Mouse (Mus musculus) liver, embryonic 13.5 days (tissue): ENCODE measurements at regions not wholly inside any gene's neighbourhood (a gene's known extent, or its start where the extent isn't known, plus 50 kb on each side); places are given as distances from the start of the nearest gene placed in this dataset.
"Not testable (repeated sequence)": the region's sequence is repeated elsewhere in the genome, so short reads cannot be mapped to it uniquely, and the experiment has no call there.

Experiments
- ATAC-seq: fragments of 200-750 bp; cut with Nextera tagmentation; 2 replicates; pipeline ENCODE4 v1.8.0; 2017; ENCODE audit warnings: low read depth, mild to moderate bottlenecking, moderate number of reproducible peaks, moderate library complexity
- DNase-seq: peaks from one replicate; pipeline ENCODE4 v3.0.0; 2022
- H3K27ac ChIP-seq: fragments of 300-500 bp; sonication (generic); 2 replicates; pipeline ENCODE4 v1.5.1; 2015; ENCODE audit warnings: moderate library complexity, mild to moderate bottlenecking, inconsistent platforms
- H3K27me3 ChIP-seq: fragments of 300-500 bp; sonication (generic); 2 replicates; pipeline ENCODE4 v1.6.1; 2015; ENCODE audit warnings: mild to moderate bottlenecking, inconsistent platforms
- H3K36me3 ChIP-seq: fragments of 300-500 bp; sonication (generic); 2 replicates; pipeline ENCODE4 v1.6.1; 2015; ENCODE audit warnings: mild to moderate bottlenecking, inconsistent platforms
- H3K4me1 ChIP-seq: fragments of 300-500 bp; sonication (generic); replicated peaks from 2 replicates; pipeline ENCODE4 v1.6.1; 2015; ENCODE audit warnings: inconsistent platforms
- H3K4me2 ChIP-seq: fragments of 300-500 bp; sonication (generic); 2 replicates; pipeline ENCODE4 v1.6.1; 2015; ENCODE audit warnings: inconsistent platforms, mild to moderate bottlenecking, moderate library complexity
- H3K4me3 ChIP-seq: fragments of 300-500 bp; sonication (generic); replicated peaks from 2 replicates; pipeline ENCODE4 v1.5.1; 2015; ENCODE audit warnings: mild to moderate bottlenecking, inconsistent platforms
- H3K9ac ChIP-seq: fragments of 300-500 bp; sonication (generic); 2 replicates; pipeline ENCODE4 v1.6.1; 2015; ENCODE audit warnings: mild to moderate bottlenecking, inconsistent platforms
- H3K9me3 ChIP-seq: fragments of 300-500 bp; sonication (generic); replicated peaks from 2 replicates; pipeline ENCODE4 v1.6.1; 2016; ENCODE audit warnings: inconsistent platforms
- WGBS: fragments of 180-500 bp; shearing (Covaris S2); methylation state at CpG from one replicate; pipeline ENCODE4 v1.1.7; 2015; ENCODE audit not compliant: insufficient replicate concordance; 5-methylcytosine and 5-hydroxymethylcytosine counted together

- DNase-seq: no peak
- H3K4me2 ChIP-seq: no peak overlapping the region
- no peak for ATAC-seq
These were observed 56.5 kb downstream of the Gm8797 start for GRCm38 (mm10) chr3:5806947-5807575.

GRCm38 (mm10) chr3:5811071-5811590 lies 60.5 kb downstream of the Gm8797 start:
- DNase-seq (no peak), ATAC-seq (no peak)
- Histone ChIP-seq H3K27me3 (no peaks in the 10 kb centered on the region), H3K9ac (no peak overlapping the region), H3K4me1 (no peaks in the 10 kb centered on the region), H3K9me3 (no peaks in the 10 kb centered on the region), H3K36me3 (no peaks in the 10 kb centered on the region), H3K4me2 (no peak overlapping the region), H3K4me3 (no peak overlapping the region), H3K27ac (no peak overlapping the region)
- WGBS: 73% methylated on average over 3 of the region's 3 CpGs

More at GRCm38 (mm10) chr3:5806947-5807575, 56.5 kb downstream of the Gm8797 start:
- no peaks in the 10 kb centered on the region for H3K9me3 ChIP-seq
- H3K4me1 ChIP-seq: no peaks in the 10 kb centered on the region
- H3K36me3 ChIP-seq: no peaks in the 10 kb centered on the region
- H3K27ac ChIP-seq: no peak overlapping the region
- 58% methylated on average over 2 of the region's 2 CpGs for WGBS
- H3K27me3 ChIP-seq: no peaks in the 10 kb centered on the region
- H3K4me3 ChIP-seq: no peak overlapping the region
- H3K9ac ChIP-seq: no peak overlapping the region

GRCm38 (mm10) chr3:5820243-5820642 lies 69.6 kb downstream of the Gm8797 start:
- 55% methylated on average over 7 of the region's 7 CpGs for WGBS
- DNase-seq: not testable (repeated sequence)

GRCm38 (mm10) chr3:5860237-5860636 lies 109.6 kb downstream of the Gm8797 start:
- H3K9me3 ChIP-seq, H3K27ac ChIP-seq, H3K4me1 ChIP-seq, H3K27me3 ChIP-seq, H3K9ac ChIP-seq, H3K36me3 ChIP-seq, ATAC-seq, H3K4me3 ChIP-seq, H3K4me2 ChIP-seq: not testable (repeated sequence)
- DNase-seq: peak; percentile 100
- WGBS: 22% methylated on average over 20 of the region's 20 CpGs

More at GRCm38 (mm10) chr3:5820243-5820642, 69.6 kb downstream of the Gm8797 start:
- not testable (repeated sequence) for H3K9ac ChIP-seq, H3K27ac ChIP-seq, H3K9me3 ChIP-seq, H3K4me3 ChIP-seq, H3K27me3 ChIP-seq, H3K4me2 ChIP-seq, ATAC-seq, H3K36me3 ChIP-seq, H3K4me1 ChIP-seq

GRCm38 (mm10) chr3:5870407-5870806 lies 119.8 kb downstream of the Gm8797 start:
- Histone ChIP-seq H3K27me3 (no peaks in the 10 kb centered on the region), H3K27ac (no peak overlapping the region), H3K4me1 (no peaks in the 10 kb centered on the region), H3K9me3 (no peaks in the 10 kb centered on the region), H3K4me3 (no peak overlapping the region), H3K9ac (no peak overlapping the region), H3K4me2 (no peak overlapping the region), H3K36me3 (no peaks in the 10 kb centered on the region)
- no peak for DNase-seq
- 54% methylated on average over 2 of the region's 2 CpGs for WGBS
- ATAC-seq: no peak

- H3K9ac ChIP-seq: no peak overlapping the region
- DNase-seq (no peak), ATAC-seq (no peak)
- no peaks in the 10 kb centered on the region for H3K9me3 ChIP-seq
- no peaks in the 10 kb centered on the region for H3K36me3 ChIP-seq
- H3K4me1 ChIP-seq: no peaks in the 10 kb centered on the region
- no peaks in the 10 kb centered on the region for H3K27me3 ChIP-seq
- no peak overlapping the region for H3K4me3 ChIP-seq
- H3K4me2 ChIP-seq: no peak overlapping the region
- no peak overlapping the region for H3K27ac ChIP-seq
These were observed 128.5 kb downstream of the Gm8797 start for GRCm38 (mm10) chr3:5879113-5879512.

GRCm38 (mm10) chr3:5917536-5917935 lies 166.9 kb downstream of the Gm8797 start:
- H3K9ac ChIP-seq: no peak overlapping the region
- peak; percentile 87 for ATAC-seq
- DNase-seq: peak; percentile 20
- H3K4me1 ChIP-seq: no peaks in the 10 kb centered on the region
- H3K9me3 ChIP-seq: no peaks in the 10 kb centered on the region
- WGBS: 24% methylated on average over 1 of the region's 1 CpGs
- no peak overlapping the region for H3K27ac ChIP-seq
- H3K4me2 ChIP-seq: no peak overlapping the region
- H3K27me3 ChIP-seq: no peaks in the 10 kb centered on the region
- no peaks in the 10 kb centered on the region for H3K36me3 ChIP-seq
- no peak overlapping the region for H3K4me3 ChIP-seq

GRCm38 (mm10) chr3:5950243-5950642 lies 199.6 kb downstream of the Gm8797 start:
- H3K4me1 ChIP-seq, DNase-seq, H3K4me3 ChIP-seq, H3K9ac ChIP-seq, H3K4me2 ChIP-seq, H3K27me3 ChIP-seq, H3K9me3 ChIP-seq, ATAC-seq, H3K36me3 ChIP-seq, H3K27ac ChIP-seq: not testable (repeated sequence)
- WGBS: 76% methylated on average over 11 of the region's 11 CpGs

- not testable (repeated sequence) for H3K36me3 ChIP-seq, ATAC-seq, H3K27me3 ChIP-seq, H3K4me1 ChIP-seq, H3K4me3 ChIP-seq, DNase-seq, H3K9me3 ChIP-seq, H3K9ac ChIP-seq, H3K27ac ChIP-seq, H3K4me2 ChIP-seq
- WGBS: 45% methylated on average over 5 of the region's 5 CpGs
These were observed 238.5 kb downstream of the Gm8797 start for GRCm38 (mm10) chr3:5989011-5989645.

GRCm38 (mm10) chr3:6004423-6004822 lies 253.8 kb downstream of the Gm8797 start:
- no peaks in the 10 kb centered on the region for H3K36me3 ChIP-seq
- H3K4me3 ChIP-seq: no peak overlapping the region
- WGBS: 47% methylated on average over 1 of the region's 1 CpGs
- no peak overlapping the region for H3K4me2 ChIP-seq
- no peak for DNase-seq
- no peak overlapping the region for H3K9ac ChIP-seq
- H3K9me3 ChIP-seq: no peaks in the 10 kb centered on the region
- H3K27ac ChIP-seq: no peak overlapping the region
- H3K27me3 ChIP-seq: no peaks in the 10 kb centered on the region
- H3K4me1 ChIP-seq: no peaks in the 10 kb centered on the region
- ATAC-seq: no peak

GRCm38 (mm10) chr3:6018749-6019148 lies 268.1 kb downstream of the Gm8797 start:
- H3K9me3 ChIP-seq: no peaks in the 10 kb centered on the region
- no peak overlapping the region for H3K9ac ChIP-seq
- no peak overlapping the region for H3K4me2 ChIP-seq
- H3K36me3 ChIP-seq: no peaks in the 10 kb centered on the region
- H3K4me3 ChIP-seq: no peak overlapping the region
- no peak for DNase-seq
- 55% methylated on average over 1 of the region's 1 CpGs for WGBS
- no peak overlapping the region for H3K27ac ChIP-seq
- no peaks in the 10 kb centered on the region for H3K27me3 ChIP-seq
- H3K4me1 ChIP-seq: no peaks in the 10 kb centered on the region
- ATAC-seq: no peak

- not testable (repeated sequence) for ATAC-seq, H3K9me3 ChIP-seq, H3K9ac ChIP-seq, H3K4me3 ChIP-seq, H3K27me3 ChIP-seq, DNase-seq, H3K36me3 ChIP-seq, H3K4me1 ChIP-seq, H3K27ac ChIP-seq, H3K4me2 ChIP-seq
- 41% methylated on average over 3 of the region's 3 CpGs for WGBS
These were observed 290.7 kb downstream of the Gm8797 start for GRCm38 (mm10) chr3:6041325-6041724.
